Mouse (Mus musculus): Measurements from ENCODE around the gene Dnah14.

DNA sequence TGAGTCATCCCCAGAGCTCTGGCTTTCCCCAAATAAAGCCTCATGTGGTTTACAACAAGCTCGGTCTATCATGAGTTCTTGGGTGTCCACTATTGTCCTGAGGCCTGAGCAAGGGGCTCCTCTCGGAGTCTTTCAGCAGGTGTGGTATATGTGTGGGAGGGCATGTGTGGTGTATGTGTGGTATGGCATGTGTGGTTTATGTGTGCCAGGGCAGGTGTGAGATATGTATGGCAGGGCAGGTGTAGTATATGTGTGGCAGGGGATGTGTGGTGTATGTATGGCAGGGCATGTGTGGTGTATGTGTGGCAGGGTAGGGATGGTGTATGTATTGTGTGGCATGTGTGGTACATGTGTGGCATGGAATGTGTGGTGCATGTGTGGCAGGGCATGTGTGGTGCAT is 64.0 kb downstream of the Dnah14 start:
- TF ChIP-seq CTCF (IDR thresholded peaks at IDR 0.05; ENCODE audit: extremely low read depth, insufficient read depth, low read length) = no peak
- TF ChIP-seq POLR2A (IDR thresholded peaks at IDR 0.05; ENCODE audit: extremely low read depth, insufficient read depth, low read length) = no peak
